Mouse (Mus musculus): ENCODE measurements around the gene Hist4h4. TPM values are rescaled to one million over a fixed set of nuclear protein-coding genes. Genes with fewer than 3 reads are reported as not detected.
"Not testable (repeated sequence)": the region's sequence is repeated elsewhere in the genome, so short reads cannot be mapped to it uniquely, and the experiment has no call there.

The Hist4h4 gene
- polyA plus RNA-seq, 1 experiment = not detected

GRCm38 (mm10) chr6:136805409-136805775 is 1.2 kb upstream of the Hist4h4 start:
- H3K4me1 ChIP-seq (ENCODE audit: control insufficient read depth, insufficient read depth, insufficient read length, low read length) = peaks cover 15% of the 10 kb centered on the region; the same call in 1 of the 2 replicates
- no peak overlapping the region for H3K4me3 ChIP-seq (ENCODE audit: insufficient read depth, low read depth, low read length)
- no peak overlapping the region for H3K27ac ChIP-seq (replicated peaks; ENCODE audit: low read depth, low read length)

- peak overlapping the region; percentile 59 for H3K27ac ChIP-seq (replicated peaks; ENCODE audit: low read depth, low read length)
- peaks cover 15% of the 10 kb centered on the region; the same call in 1 of the 2 replicates for H3K4me1 ChIP-seq (ENCODE audit: control insufficient read depth, insufficient read depth, insufficient read length, low read length)
- H3K4me3 ChIP-seq (ENCODE audit: insufficient read depth, low read depth, low read length) = peak overlapping the region; percentile 32
Measured at GRCm38 (mm10) chr6:136804705-136805408, 642 bp upstream of the Hist4h4 start.

GRCm38 (mm10) chr6:136803093-136803738 is 999 bp downstream of the Hist4h4 start:
- H3K27ac ChIP-seq (replicated peaks; ENCODE audit: low read depth, low read length) = no peak overlapping the region
- peak overlapping the region; percentile 70 for H3K4me3 ChIP-seq (ENCODE audit: insufficient read depth, low read depth, low read length)
- H3K4me1 ChIP-seq (ENCODE audit: control insufficient read depth, insufficient read depth, insufficient read length, low read length) = peaks cover 3% of the 10 kb centered on the region; the same call in 1 of the 2 replicates

- Histone ChIP-seq H3K4me1 (ENCODE audit: control insufficient read depth, insufficient read depth, insufficient read length, low read length) (peaks cover 3% of the 10 kb centered on the region; the same call in 1 of the 2 replicates), H3K27ac (replicated peaks; ENCODE audit: low read depth, low read length) (no peak overlapping the region), H3K4me3 (ENCODE audit: insufficient read depth, low read depth, low read length) (no peak overlapping the region)
Measured at GRCm38 (mm10) chr6:136801274-136801673, 2.9 kb downstream of the Hist4h4 start.

GRCm38 (mm10) chr6:136800710-136801109 is 3.5 kb downstream of the Hist4h4 start:
- Histone ChIP-seq H3K4me3 (ENCODE audit: insufficient read depth, low read depth, low read length) (no peak overlapping the region), H3K27ac (replicated peaks; ENCODE audit: low read depth, low read length) (no peak overlapping the region), H3K4me1 (ENCODE audit: control insufficient read depth, insufficient read depth, insufficient read length, low read length) (peaks cover 3% of the 10 kb centered on the region; the same call in 1 of the 2 replicates)

GRCm38 (mm10) chr6:136797874-136798693 is 6.1 kb downstream of the Hist4h4 start:
- not testable (repeated sequence) for H3K27ac ChIP-seq (replicated peaks; ENCODE audit: low read depth, low read length); H3K4me3 ChIP-seq (ENCODE audit: insufficient read depth, low read depth, low read length); H3K4me1 ChIP-seq (ENCODE audit: control insufficient read depth, insufficient read depth, insufficient read length, low read length)

- Histone ChIP-seq H3K27ac (replicated peaks; ENCODE audit: low read depth, low read length) (no peak overlapping the region), H3K4me3 (ENCODE audit: insufficient read depth, low read depth, low read length) (no peak overlapping the region), H3K4me1 (ENCODE audit: control insufficient read depth, insufficient read depth, insufficient read length, low read length) (peaks cover 3% of the 10 kb centered on the region)
Measured at GRCm38 (mm10) chr6:136795850-136796249, 8.4 kb downstream of the Hist4h4 start.

GRCm38 (mm10) chr6:136795110-136795509 is 9.1 kb downstream of the Hist4h4 start:
- Histone ChIP-seq H3K4me1 (ENCODE audit: control insufficient read depth, insufficient read depth, insufficient read length, low read length) (peaks cover 3% of the 10 kb centered on the region), H3K4me3 (ENCODE audit: insufficient read depth, low read depth, low read length) (no peak overlapping the region), H3K27ac (replicated peaks; ENCODE audit: low read depth, low read length) (no peak overlapping the region)

- H3K27ac ChIP-seq (replicated peaks; ENCODE audit: low read depth, low read length) = no peak overlapping the region
- peak overlapping the region; percentile 39; the same call in 1 of the 2 replicates for H3K4me3 ChIP-seq (ENCODE audit: insufficient read depth, low read depth, low read length)
Measured at GRCm38 (mm10) chr6:136793831-136794525, 10.2 kb downstream of the Hist4h4 start.

GRCm38 (mm10) chr6:136792884-136793758 is 11.1 kb downstream of the Hist4h4 start:
- H3K4me3 ChIP-seq (ENCODE audit: insufficient read depth, low read depth, low read length) = no peak overlapping the region

More at GRCm38 (mm10) chr6:136793831-136794525, 10.2 kb downstream of the Hist4h4 start:
- H3K4me1 ChIP-seq (ENCODE audit: control insufficient read depth, insufficient read depth, insufficient read length, low read length) = peaks cover 3% of the 10 kb centered on the region

GRCm38 (mm10) chr6:136789391-136789971 is 14.7 kb downstream of the Hist4h4 start:
- no peak overlapping the region for H3K27ac ChIP-seq (replicated peaks; ENCODE audit: low read depth, low read length)
- H3K4me1 ChIP-seq (ENCODE audit: control insufficient read depth, insufficient read depth, insufficient read length, low read length) = peaks cover 3% of the 10 kb centered on the region
- no peak overlapping the region for H3K4me3 ChIP-seq (ENCODE audit: insufficient read depth, low read depth, low read length)

More at GRCm38 (mm10) chr6:136792884-136793758, 11.1 kb downstream of the Hist4h4 start:
- no peak overlapping the region for H3K27ac ChIP-seq (replicated peaks; ENCODE audit: low read depth, low read length)
- peaks cover 3% of the 10 kb centered on the region for H3K4me1 ChIP-seq (ENCODE audit: control insufficient read depth, insufficient read depth, insufficient read length, low read length)

GRCm38 (mm10) chr6:136782761-136783160 is 21.5 kb downstream of the Hist4h4 start:
- Histone ChIP-seq H3K27ac (replicated peaks; ENCODE audit: low read depth, low read length) (no peak overlapping the region), H3K4me3 (ENCODE audit: insufficient read depth, low read depth, low read length) (no peak overlapping the region), H3K4me1 (ENCODE audit: control insufficient read depth, insufficient read depth, insufficient read length, low read length) (no peaks in the 10 kb centered on the region)

- Histone ChIP-seq H3K27ac (replicated peaks; ENCODE audit: low read depth, low read length) (no peak overlapping the region), H3K4me1 (ENCODE audit: control insufficient read depth, insufficient read depth, insufficient read length, low read length) (no peaks in the 10 kb centered on the region), H3K4me3 (ENCODE audit: insufficient read depth, low read depth, low read length) (no peak overlapping the region)
Measured at GRCm38 (mm10) chr6:136782146-136782545, 22.1 kb downstream of the Hist4h4 start.
